Mouse (Mus musculus) gastrocnemius, postnatal 36 days (tissue): ENCODE data around the gene Zfp235. TPM values are rescaled to one million over a fixed set of nuclear protein-coding genes. Genes with fewer than 3 reads are reported as not detected.

Source experiments
- DNase-seq, 2 experiments: peaks; one replicate each; pipeline ENCODE4 v3.0.0; 2022
- intact Hi-C: fragments of 180-260 bp; cut with DNase I; formaldehyde crosslinking; loops from one replicate; pipeline ENCODE4 v1.15.1; 2025
- total RNA-seq, 2 experiments: library from RNA; stranded (reverse); gene quantifications; 2 replicates each; pipeline ENCODE4 v1.2.3; 2021

Gene Zfp235
- total RNA-seq, 2 experiments from 2014 or later, result 3.5 to 5.0 TPM

GRCm38 (mm10) chr7:24191361-24191760 lies 57.4 kb downstream of the Zfp235 start:
- no peak for DNase-seq
- intact Hi-C loops, result no loop called here

Other genes with a start within 250 kb of the Zfp235 start
- gene Vmn1r178, start 242.2 kb upstream of the Zfp235 start, total RNA-seq, result not detected
- gene Vmn1r179, start 207.2 kb upstream of the Zfp235 start, total RNA-seq, result not detected
- not detected for gene Vmn1r180, start 183.5 kb upstream of the Zfp235 start, total RNA-seq
- not detected for gene Vmn1r181, start 159.6 kb upstream of the Zfp235 start, total RNA-seq
- gene V1rd19, start 132.5 kb upstream of the Zfp235 start, total RNA-seq, result not detected
- not detected for gene Vmn1r183, start 80.9 kb upstream of the Zfp235 start, total RNA-seq
- 10 to 100 TPM; 10.0 to 10.4 TPM for gene Zfp180, start 52.2 kb upstream of the Zfp235 start, total RNA-seq
- gene Zfp112, start 21.9 kb upstream of the Zfp235 start, total RNA-seq, result 1 to 10 TPM; 4.8 to 4.9 TPM
- under 1 TPM; 0.33 to 0.35 TPM for gene Zfp114, start 40.9 kb downstream of the Zfp235 start, total RNA-seq
- gene Zfp111, start 77.3 kb downstream of the Zfp235 start, total RNA-seq, result 1 to 10 TPM; 2.1 to 2.7 TPM
- 1 to 10 TPM; 1.9 to 2.5 TPM for gene Zfp109, start 103.4 kb downstream of the Zfp235 start, total RNA-seq
- 1 to 10 TPM; 1.2 to 1.9 TPM for gene Zfp108, start 120.6 kb downstream of the Zfp235 start, total RNA-seq
- 1 to 10 TPM; 3.6 to 3.8 TPM for gene Zfp93, start 136.3 kb downstream of the Zfp235 start, total RNA-seq
- gene Zfp61, start 167.1 kb downstream of the Zfp235 start, total RNA-seq, result 1 to 10 TPM; 2.5 to 2.7 TPM
- 1 to 10 TPM; 1.5 to 1.9 TPM for gene Zfp94, start 182.5 kb downstream of the Zfp235 start, total RNA-seq
- not detected for gene Tescl, start 199.8 kb downstream of the Zfp235 start, total RNA-seq
- not detected for gene Lypd5, start 215.0 kb downstream of the Zfp235 start, total RNA-seq
- gene Kcnn4, start 236.1 kb downstream of the Zfp235 start, total RNA-seq, result 1 to 10 TPM in 1 of 2 experiments, under 1 TPM in 1; 0.42 to 1.2 TPM